Comparison of ENCODE assay signal across 10 mouse cellular contexts in the genomic region with DNA sequence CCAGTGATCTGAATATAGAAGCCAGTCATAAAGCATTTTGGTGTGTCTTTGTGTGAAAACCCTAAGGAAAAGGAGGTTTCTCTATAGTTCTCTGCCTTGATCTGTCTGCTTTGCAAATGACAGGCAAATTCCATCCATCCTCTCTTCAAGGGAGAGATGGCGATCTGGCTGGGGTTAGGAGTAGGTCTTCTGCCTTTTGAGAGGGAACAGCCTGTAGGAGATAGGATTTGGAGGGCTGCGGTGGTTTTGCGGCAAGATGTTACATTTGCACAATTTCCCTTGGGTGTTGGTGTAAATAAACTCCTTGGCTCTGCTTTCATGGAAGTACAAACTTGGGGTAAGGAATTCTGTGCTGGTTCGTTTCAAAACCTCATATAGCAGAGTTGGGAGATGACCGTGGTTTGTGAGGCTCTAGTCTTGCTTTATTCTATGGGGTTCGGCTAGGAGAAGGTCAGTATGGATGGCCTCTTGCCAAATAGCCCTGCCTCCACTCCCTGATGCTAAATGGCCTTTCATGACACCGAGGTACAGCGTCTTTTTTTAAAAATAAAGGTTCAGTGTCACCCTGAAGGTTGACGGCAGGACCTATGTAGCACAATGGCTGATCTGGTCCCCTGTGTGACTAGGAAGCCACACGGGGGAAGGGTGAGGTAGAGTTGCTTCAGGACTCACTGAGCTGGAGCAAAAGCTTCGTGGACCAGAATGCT.
DNase-seq lines count a peak whose midpoint lies in the region; ATAC-seq lines count a peak whose summit lies in the region.
"Had no signal": no experiment of that assay in that cellular context is flagged by ENCODE, and none has a peak within 500 bp of the region (broad histone marks: within the 10 kb centered on the region; RNA-seq: fewer than 3 reads in every experiment).

No protein-coding gene starts in this region.

- no peaks in the 10 kb centered on the region for H3K27me3 ChIP-seq in forebrain, embryonic 12.5 days
- no peaks in the 10 kb centered on the region for H3K27me3 ChIP-seq in midbrain, embryonic 11.5 days (ENCODE audit: control insufficient read depth, insufficient read depth, low read length)
- H3K27me3 ChIP-seq in liver, embryonic 11.5 days (replicated peaks; ENCODE audit: control insufficient read depth, insufficient read depth, low read length): peaks cover 4% of the 10 kb centered on the region; the same call in 1 of the 2 replicates

- H3K9me3 ChIP-seq in forebrain, embryonic 12.5 days: no peaks in the 10 kb centered on the region
- no peaks in the 10 kb centered on the region for H3K9me3 ChIP-seq in midbrain, embryonic 11.5 days (ENCODE audit: control insufficient read depth, low read length)
- no peaks in the 10 kb centered on the region for H3K9me3 ChIP-seq in liver, embryonic 11.5 days (ENCODE audit: control insufficient read depth, low read length)

- peaks cover 37% of the 10 kb centered on the region for H3K4me1 ChIP-seq in forebrain, embryonic 12.5 days
- peaks cover 27% of the 10 kb centered on the region for H3K4me1 ChIP-seq in midbrain, embryonic 11.5 days (ENCODE audit: control insufficient read depth, insufficient read depth, low read length)
- H3K4me1 ChIP-seq in liver, embryonic 11.5 days (replicated peaks; ENCODE audit: control insufficient read depth, insufficient read depth, low read length): no peaks in the 10 kb centered on the region

- no peaks in the 10 kb centered on the region for H3K36me3 ChIP-seq in forebrain, embryonic 12.5 days (replicated peaks)
- no peaks in the 10 kb centered on the region for H3K36me3 ChIP-seq in midbrain, embryonic 11.5 days (ENCODE audit: control insufficient read depth, insufficient read depth, low read length)
- H3K36me3 ChIP-seq in liver, embryonic 11.5 days (ENCODE audit: control insufficient read depth, insufficient read depth, low read length): no peaks in the 10 kb centered on the region
- H3K36me3 ChIP-seq: G1E had no signal

- WGBS in forebrain, embryonic 12.5 days: 82% methylated on average over 11 of the region's 11 CpGs
- WGBS in midbrain, embryonic 11.5 days: 79% methylated on average over 11 of the region's 11 CpGs
- WGBS in liver, embryonic 11.5 days: 81% methylated on average over 11 of the region's 11 CpGs

- DNase-seq in adrenal gland, postnatal 14 days: peak; percentile 4
- no peak for DNase-seq in adrenal gland, postnatal 4 days (ENCODE audit: low spot score in 2 of 2)
- DNase-seq in brain, adult 2 months (ENCODE audit: low read depth, low spot score): peak; percentile 86
- no peak for DNase-seq in midbrain, embryonic 11.5 days (ENCODE audit: low spot score, missing footprints)
- no peak for DNase-seq in embryo, embryonic 10.5 days (ENCODE audit: low spot score)
- no peak for DNase-seq in liver, embryonic 11.5 days (ENCODE audit: low spot score)
- DNase-seq: kidney, postnatal 14 days had no signal

- H3K4me3 ChIP-seq in forebrain, embryonic 12.5 days (replicated peaks): peak overlapping the region; percentile 42
- H3K4me3 ChIP-seq in midbrain, embryonic 11.5 days (ENCODE audit: low read depth, low read length): no peak overlapping the region
- no peak overlapping the region for H3K4me3 ChIP-seq in liver, embryonic 11.5 days (ENCODE audit: low read depth, low read length)

- peak overlapping the region; percentile 57 for H3K4me2 ChIP-seq in forebrain, embryonic 12.5 days
- H3K4me2 ChIP-seq in midbrain, embryonic 11.5 days: peak overlapping the region; percentile 61
- H3K4me2 ChIP-seq in liver, embryonic 11.5 days: no peak overlapping the region

- H3K9ac ChIP-seq in forebrain, embryonic 12.5 days: 0 out of 2 replicates have a peak overlapping the region, but pooled peaks have one; percentile 68
- H3K9ac ChIP-seq in midbrain, embryonic 11.5 days (ENCODE audit: low read length): no peak overlapping the region; the same call in 1 of the 2 replicates
- H3K9ac ChIP-seq in liver, embryonic 11.5 days (ENCODE audit: low read depth, low read length): no peak overlapping the region

- H3K27ac ChIP-seq in forebrain, embryonic 12.5 days: peak overlapping the region; percentile 84; the same call in 1 of the 2 replicates
- no peak overlapping the region for H3K27ac ChIP-seq in midbrain, embryonic 11.5 days (ENCODE audit: low read depth, low read length)
- H3K27ac ChIP-seq in liver, embryonic 11.5 days (ENCODE audit: low read depth, low read length): no peak overlapping the region

- ATAC-seq in forebrain, embryonic 12.5 days (ENCODE audit: low FRiP score): no peak
- ATAC-seq in midbrain, embryonic 11.5 days (ENCODE audit: low FRiP score): no peak
- ATAC-seq in CD4-positive, CD25-positive, alpha-beta regulatory T cell, adult 4 months: no peak
- ATAC-seq in liver, embryonic 11.5 days (replicated peaks; ENCODE audit: low FRiP score): no peak

Comparison
In these comparisons a context has a peak if more than half of its experiments do, and no peak if none do; other contexts are left out.
1. DNase-seq: peak in adrenal gland, postnatal 14 days (single experiment) and brain, adult 2 months (single experiment); none in adrenal gland, postnatal 4 days (0 of 2), midbrain, embryonic 11.5 days (single experiment), embryo, embryonic 10.5 days (single experiment) and liver, embryonic 11.5 days (single experiment).